Mouse (Mus musculus) lung, postnatal 0 days (tissue): ENCODE measurements at regions not wholly inside any gene's neighbourhood (a gene's known extent, or its start where the extent isn't known, plus 50 kb on each side); places are given as distances from the start of the nearest gene placed in this dataset.

Experiments used
- CTCF ChIP-seq: IDR thresholded peaks from 2 replicates; pipeline ENCODE4 v1.5.1; 2016; ENCODE audit warnings: antibody characterized with exemption, mild to moderate bottlenecking
- EP300 ChIP-seq: IDR thresholded peaks from 2 replicates; pipeline ENCODE4 v1.6.1; 2016; ENCODE audit warnings: antibody characterized with exemption, mild to moderate bottlenecking, control low read depth

DNA sequence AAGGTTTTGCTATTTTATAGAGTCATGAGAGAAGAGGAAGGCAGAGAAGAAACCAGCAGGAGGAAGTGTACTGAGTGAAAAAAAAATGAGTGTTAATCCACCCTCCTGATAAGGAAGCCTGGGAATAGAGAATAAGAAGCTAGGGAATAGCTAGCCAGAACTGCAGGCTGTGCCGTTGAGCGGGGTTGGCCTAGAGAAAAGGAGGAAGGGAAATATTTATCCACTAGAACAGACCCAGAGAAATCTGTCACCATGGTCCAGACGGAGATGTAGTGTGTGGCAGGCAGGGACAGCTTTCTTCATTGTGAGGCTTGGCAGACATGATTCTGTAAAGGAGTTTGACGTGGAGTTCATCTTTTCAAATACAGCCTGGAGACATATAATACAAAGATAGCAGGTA is 397.4 kb downstream of the Epha3 start:
- TF ChIP-seq CTCF (no peak), EP300 (no peak)
